11 mouse cellular contexts compared by ENCODE assay signal in the genomic region with DNA sequence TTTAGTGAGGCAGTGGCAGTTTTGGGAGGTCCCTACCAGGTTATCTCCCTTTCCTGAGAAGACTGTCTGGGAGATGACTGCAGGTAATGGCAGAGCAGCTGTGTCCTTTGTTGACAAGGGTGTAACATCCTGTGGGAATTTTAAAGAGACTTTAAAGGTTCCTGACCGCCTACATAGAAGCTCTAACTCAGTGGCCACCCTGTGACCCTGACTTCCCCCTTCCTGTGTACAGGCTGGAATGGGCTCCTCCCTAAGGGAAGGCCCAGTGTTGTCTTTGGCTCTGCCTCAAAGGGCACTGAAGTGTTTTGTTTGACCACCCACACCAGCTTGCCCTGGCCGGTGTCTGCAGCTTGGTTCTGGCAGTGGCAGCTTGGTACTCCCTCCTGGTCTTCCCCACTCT. TPM values are rescaled to one million over a fixed set of nuclear protein-coding genes. Genes with fewer than 3 reads are reported as not detected.
DNase-seq lines count a peak whose midpoint lies in the region; ATAC-seq and TF ChIP-seq lines count a peak whose summit lies in the region.
"Had no signal": no experiment of that assay in that cellular context is flagged by ENCODE, and none has a peak within 500 bp of the region (broad histone marks: within the 10 kb centered on the region; RNA-seq: fewer than 3 reads in every experiment).

No protein-coding gene starts in this region.

- 85% methylated on average over 2 of the region's 2 CpGs for WGBS in embryonic facial prominence, embryonic 14.5 days
- 73% methylated on average over 2 of the region's 2 CpGs for WGBS in embryonic facial prominence, embryonic 10.5 days
- WGBS in heart, embryonic 10.5 days = 63% methylated on average over 2 of the region's 2 CpGs
- WGBS in kidney, postnatal 0 days = 18% methylated on average over 2 of the region's 2 CpGs
- WGBS in hindbrain, embryonic 11.5 days = 81% methylated on average over 2 of the region's 2 CpGs

- DNase-seq in embryonic facial prominence, embryonic 14.5 days (ENCODE audit: low spot score) = peak; percentile 30
- no peak for DNase-seq in embryonic facial prominence, embryonic 10.5 days (ENCODE audit: low spot score)
- DNase-seq in heart, embryonic 10.5 days (ENCODE audit: low spot score) = peak; percentile 80
- peak; percentile 88 for DNase-seq in kidney, postnatal 0 days (ENCODE audit: low spot score)
- DNase-seq in lung, postnatal 10 days = peak; percentile 82
- no peak for DNase-seq in cerebellum, postnatal 36 days
- no peak for DNase-seq in hindbrain, embryonic 11.5 days (ENCODE audit: low spot score)
- DNase-seq in layer of hippocampus, adult 9-11 months = no peak
- DNase-seq: right cerebral cortex, postnatal 4 days had no signal

- no peak overlapping the region for H3K9ac ChIP-seq in embryonic facial prominence, embryonic 14.5 days (ENCODE audit: low read depth, low read length)
- H3K9ac ChIP-seq in kidney, postnatal 0 days (ENCODE audit: low read depth, low read length) = no peak overlapping the region
- no peak overlapping the region for H3K9ac ChIP-seq in hindbrain, embryonic 11.5 days (ENCODE audit: low read depth, low read length)
- H3K9ac ChIP-seq: hindbrain, embryonic 14.5 days; midbrain, embryonic 12.5 days had no signal

- H3K4me1 ChIP-seq in embryonic facial prominence, embryonic 14.5 days (ENCODE audit: control insufficient read depth, insufficient read depth, low read length) = no peaks in the 10 kb centered on the region
- no peaks in the 10 kb centered on the region for H3K4me1 ChIP-seq in embryonic facial prominence, embryonic 10.5 days
- peaks cover 53% of the 10 kb centered on the region for H3K4me1 ChIP-seq in heart, embryonic 10.5 days
- no peaks in the 10 kb centered on the region for H3K4me1 ChIP-seq in kidney, postnatal 0 days (replicated peaks; ENCODE audit: insufficient read depth, low read length)
- H3K4me1 ChIP-seq in hindbrain, embryonic 11.5 days (replicated peaks; ENCODE audit: control insufficient read depth, insufficient read depth, low read length) = no peaks in the 10 kb centered on the region

- H3K27ac ChIP-seq in embryonic facial prominence, embryonic 14.5 days (replicated peaks; ENCODE audit: low read depth, low read length) = no peak overlapping the region
- H3K27ac ChIP-seq in embryonic facial prominence, embryonic 10.5 days (replicated peaks) = no peak overlapping the region
- peak overlapping the region; percentile 53; the same call in 1 of the 2 replicates for H3K27ac ChIP-seq in heart, embryonic 10.5 days
- no peak overlapping the region for H3K27ac ChIP-seq in kidney, postnatal 0 days
- H3K27ac ChIP-seq in hindbrain, embryonic 11.5 days (ENCODE audit: low read depth, low read length) = no peak overlapping the region
- H3K27ac ChIP-seq: hindbrain, embryonic 14.5 days; midbrain, embryonic 12.5 days had no signal

- ATAC-seq in embryonic facial prominence, embryonic 14.5 days (ENCODE audit: low read depth) = 0 out of 2 replicates have a peak, but pooled peaks have one; percentile 22
- ATAC-seq in kidney, postnatal 0 days (replicated peaks; ENCODE audit: low FRiP score, low read depth) = peak; percentile 85
- no peak for ATAC-seq in hindbrain, embryonic 11.5 days (ENCODE audit: low FRiP score)

- H3K9me3 ChIP-seq in embryonic facial prominence, embryonic 14.5 days (ENCODE audit: control insufficient read depth, low read length) = no peaks in the 10 kb centered on the region
- H3K9me3 ChIP-seq in embryonic facial prominence, embryonic 10.5 days = no peaks in the 10 kb centered on the region
- no peaks in the 10 kb centered on the region for H3K9me3 ChIP-seq in heart, embryonic 10.5 days
- no peaks in the 10 kb centered on the region for H3K9me3 ChIP-seq in kidney, postnatal 0 days (replicated peaks; ENCODE audit: low read length)
- no peaks in the 10 kb centered on the region for H3K9me3 ChIP-seq in hindbrain, embryonic 11.5 days (ENCODE audit: control insufficient read depth, low read length)
- H3K9me3 ChIP-seq: midbrain, embryonic 12.5 days had no signal

- no peaks in the 10 kb centered on the region for H3K27me3 ChIP-seq in embryonic facial prominence, embryonic 14.5 days (replicated peaks; ENCODE audit: control insufficient read depth, insufficient read depth, low read length)
- no peaks in the 10 kb centered on the region for H3K27me3 ChIP-seq in embryonic facial prominence, embryonic 10.5 days (replicated peaks; ENCODE audit: low read depth, poor library complexity, severe bottlenecking)
- no peaks in the 10 kb centered on the region for H3K27me3 ChIP-seq in heart, embryonic 10.5 days (ENCODE audit: insufficient read depth, poor library complexity, severe bottlenecking)
- no peaks in the 10 kb centered on the region for H3K27me3 ChIP-seq in kidney, postnatal 0 days (ENCODE audit: insufficient read depth, low read length)
- H3K27me3 ChIP-seq in hindbrain, embryonic 11.5 days (ENCODE audit: control insufficient read depth, insufficient read depth, low read length) = no peaks in the 10 kb centered on the region
- H3K27me3 ChIP-seq: midbrain, embryonic 12.5 days had no signal

- peaks cover 63% of the 10 kb centered on the region for H3K36me3 ChIP-seq in embryonic facial prominence, embryonic 14.5 days (ENCODE audit: control insufficient read depth, insufficient read depth, low read length)
- peaks cover 81% of the 10 kb centered on the region for H3K36me3 ChIP-seq in embryonic facial prominence, embryonic 10.5 days (replicated peaks)
- peaks cover 63% of the 10 kb centered on the region for H3K36me3 ChIP-seq in heart, embryonic 10.5 days
- H3K36me3 ChIP-seq in kidney, postnatal 0 days (ENCODE audit: insufficient read depth, low read length) = peaks cover 19% of the 10 kb centered on the region
- 0 out of 2 replicates have a peak, but pooled peaks cover 2% of the 10 kb centered on the region for H3K36me3 ChIP-seq in hindbrain, embryonic 11.5 days (ENCODE audit: control insufficient read depth, insufficient read depth, low read length)

- TF ChIP-seq CTCF in kidney, postnatal 0 days (IDR thresholded peaks at IDR 0.05; ENCODE audit: low read depth) = no peak

- no peak overlapping the region for H3K4me2 ChIP-seq in embryonic facial prominence, embryonic 14.5 days (ENCODE audit: low read depth, low read length)
- H3K4me2 ChIP-seq in kidney, postnatal 0 days (ENCODE audit: low read length) = no peak overlapping the region
- no peak overlapping the region for H3K4me2 ChIP-seq in hindbrain, embryonic 11.5 days (replicated peaks; ENCODE audit: low read depth, low read length)
- H3K4me2 ChIP-seq: hindbrain, embryonic 14.5 days; midbrain, embryonic 12.5 days had no signal

- H3K4me3 ChIP-seq in embryonic facial prominence, embryonic 14.5 days (ENCODE audit: low read depth, low read length) = no peak overlapping the region
- H3K4me3 ChIP-seq in embryonic facial prominence, embryonic 10.5 days = no peak overlapping the region
- H3K4me3 ChIP-seq in heart, embryonic 10.5 days = no peak overlapping the region
- H3K4me3 ChIP-seq in kidney, postnatal 0 days (replicated peaks; ENCODE audit: low read depth, low read length) = no peak overlapping the region
- H3K4me3 ChIP-seq in hindbrain, embryonic 11.5 days (ENCODE audit: low read depth, low read length) = no peak overlapping the region
- H3K4me3 ChIP-seq: midbrain, embryonic 12.5 days had no signal

RNA-seq across cellular contexts. Expression of gene Erg28, which starts 10.8 kb away (rescaled TPM):
- polyA plus RNA-seq in embryonic facial prominence, embryonic 14.5 days (2014; fragmentation: Nextera tagmentation; extraction: Ambion mirVana) = 97.5 and 106 TPM in 2 replicates
- polyA plus RNA-seq in embryonic facial prominence, embryonic 10.5 days (2016; fragmentation: Nextera tagmentation; extraction: Ambion mirVana) = 102 and 106 TPM in 2 replicates
- 109 and 114 TPM in 2 replicates for polyA plus RNA-seq in heart, embryonic 10.5 days (2016; fragmentation: Nextera tagmentation; extraction: Ambion mirVana)
- 111 and 122 TPM in 2 replicates for polyA plus RNA-seq in kidney, postnatal 0 days (2015; fragmentation: Nextera tagmentation; extraction: Ambion mirVana)
- 107 and 121 TPM in 2 replicates for polyA plus RNA-seq in hindbrain, embryonic 11.5 days (2014; fragmentation: Nextera tagmentation; extraction: Ambion mirVana)

RNA-seq across cellular contexts. Expression of gene Ttll5, which starts 10.9 kb away (rescaled TPM):
- 12.4 and 14.8 TPM in 2 replicates for polyA plus RNA-seq in embryonic facial prominence, embryonic 14.5 days (2014; fragmentation: Nextera tagmentation; extraction: Ambion mirVana)
- 17.0 and 19.5 TPM in 2 replicates for polyA plus RNA-seq in embryonic facial prominence, embryonic 10.5 days (2016; fragmentation: Nextera tagmentation; extraction: Ambion mirVana)
- 14.9 and 18.1 TPM in 2 replicates for polyA plus RNA-seq in heart, embryonic 10.5 days (2016; fragmentation: Nextera tagmentation; extraction: Ambion mirVana)
- 6.8 and 7.2 TPM in 2 replicates for polyA plus RNA-seq in kidney, postnatal 0 days (2015; fragmentation: Nextera tagmentation; extraction: Ambion mirVana)
- polyA plus RNA-seq in hindbrain, embryonic 11.5 days (2014; fragmentation: Nextera tagmentation; extraction: Ambion mirVana) = 18.7 and 25.6 TPM in 2 replicates

Comparison
In these comparisons a context has a peak if more than half of its experiments do, and no peak if none do; other contexts are left out.
1. DNase-seq: peak in embryonic facial prominence, embryonic 14.5 days (single experiment), heart, embryonic 10.5 days (single experiment), kidney, postnatal 0 days (single experiment) and lung, postnatal 10 days (single experiment); none in embryonic facial prominence, embryonic 10.5 days (single experiment), cerebellum, postnatal 36 days (0 of 2), hindbrain, embryonic 11.5 days (single experiment) and layer of hippocampus, adult 9-11 months (single experiment).